ENCODE assay signal across 8 mouse cellular contexts in the genomic region with DNA sequence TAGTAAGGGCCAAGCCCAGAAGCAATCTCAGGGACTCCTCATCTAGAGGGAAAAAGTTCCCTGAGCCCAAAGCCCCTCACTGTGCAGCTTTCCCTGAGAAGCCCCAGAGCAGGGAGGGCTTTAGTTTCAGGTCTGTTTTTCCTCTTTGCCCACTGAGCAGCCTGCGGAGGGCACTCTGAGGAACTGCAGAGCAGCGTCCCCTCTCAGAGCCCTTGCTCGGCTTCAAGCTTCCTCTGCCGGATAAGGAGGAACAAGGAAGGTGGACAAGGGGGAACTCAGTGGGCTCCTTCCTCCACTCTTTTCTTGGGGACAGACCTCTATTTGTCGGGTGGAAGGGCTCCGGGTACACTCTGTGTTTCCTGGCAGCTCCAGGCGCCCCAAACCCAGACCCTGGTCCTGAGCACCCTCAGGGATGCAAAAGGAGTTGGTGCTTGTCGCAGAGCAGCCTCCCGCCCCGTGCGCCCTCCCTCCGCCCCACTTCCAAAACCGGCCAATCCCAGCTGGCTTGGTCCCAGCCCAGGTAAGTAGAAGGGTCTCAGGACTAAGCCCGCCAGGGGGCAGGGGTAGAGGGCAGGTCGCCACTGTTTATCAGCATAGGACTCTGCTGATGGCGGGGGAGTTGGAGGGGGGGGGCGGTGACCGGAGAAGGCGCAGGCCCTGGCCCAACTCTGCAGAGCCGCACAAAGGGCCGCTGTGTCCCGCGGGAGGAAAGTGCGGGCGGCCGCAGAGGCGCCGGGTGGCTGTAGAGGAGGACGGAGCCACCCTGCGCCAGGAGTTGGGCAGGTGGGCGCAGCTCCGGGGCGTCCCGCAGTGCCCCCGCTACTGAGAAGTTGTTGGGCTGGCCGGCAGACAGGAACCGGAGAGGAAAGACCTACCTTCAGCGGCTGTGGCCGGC. TPM values are rescaled to one million over a fixed set of nuclear protein-coding genes. Genes with fewer than 3 reads are reported as not detected.
A peak's percentile ranks its signal among the peaks of the same experiment; 100 is the strongest.
DNase-seq lines count a peak whose midpoint lies in the region; ATAC-seq and TF ChIP-seq lines count a peak whose summit lies in the region.

No protein-coding gene starts in this region.

- peak overlapping the region; percentile 77 for H3K4me3 ChIP-seq in forebrain, embryonic 12.5 days (replicated peaks)
- peak overlapping the region; percentile 36 for H3K4me3 ChIP-seq in intestine, postnatal 0 days (ENCODE audit: low read depth, low read length)
- H3K4me3 ChIP-seq in megakaryocyte, embryonic 14.5 days (replicated peaks): peak overlapping the region; percentile 93

- peaks cover 6% of the 10 kb centered on the region for H3K36me3 ChIP-seq in forebrain, embryonic 12.5 days (replicated peaks)
- H3K36me3 ChIP-seq in intestine, postnatal 0 days (ENCODE audit: control insufficient read depth, insufficient read depth): peaks cover 14% of the 10 kb centered on the region; the same call in 1 of the 2 replicates
- peaks cover 84% of the 10 kb centered on the region for H3K36me3 ChIP-seq in megakaryocyte, embryonic 14.5 days (replicated peaks; ENCODE audit: low read length)

- peak; percentile 67 for ATAC-seq in forebrain, embryonic 12.5 days (ENCODE audit: low FRiP score)
- ATAC-seq in intestine, postnatal 0 days: peak; percentile 12; the same call in 1 of the 2 replicates

- peaks cover 23% of the 10 kb centered on the region for H3K4me1 ChIP-seq in forebrain, embryonic 12.5 days
- peaks cover 2% of the 10 kb centered on the region for H3K4me1 ChIP-seq in intestine, postnatal 0 days (replicated peaks; ENCODE audit: control insufficient read depth, insufficient read depth, low read length)
- peaks cover 99% of the 10 kb centered on the region for H3K4me1 ChIP-seq in megakaryocyte, embryonic 14.5 days

- peak overlapping the region; percentile 96 for H3K4me2 ChIP-seq in forebrain, embryonic 12.5 days
- H3K4me2 ChIP-seq in intestine, postnatal 0 days (replicated peaks; ENCODE audit: low read depth): peak overlapping the region; percentile 77

- peak; percentile 29 for DNase-seq in layer of hippocampus, adult 11-12 months (ENCODE audit: low spot score)
- no peak for DNase-seq in layer of hippocampus, adult 9-10 months (ENCODE audit: low spot score)
- DNase-seq in brain, adult 2 months (ENCODE audit: low read depth, low spot score): peak; percentile 57
- DNase-seq in gastrocnemius, postnatal 36 days: no peak
- DNase-seq in thymus, postnatal 36 days: no peak

- peaks cover 18% of the 10 kb centered on the region for H3K27me3 ChIP-seq in forebrain, embryonic 12.5 days
- peaks cover 4% of the 10 kb centered on the region; the same call in 1 of the 2 replicates for H3K27me3 ChIP-seq in intestine, postnatal 0 days (replicated peaks; ENCODE audit: control insufficient read depth, insufficient read depth, low read length)
- H3K27me3 ChIP-seq in megakaryocyte, embryonic 14.5 days (replicated peaks): peaks cover 20% of the 10 kb centered on the region

- intact Hi-C loops in gastrocnemius, postnatal 36 days (cut with DNase I): no loop called here

- H3K27ac ChIP-seq in forebrain, embryonic 12.5 days: peak overlapping the region; percentile 84
- H3K27ac ChIP-seq in intestine, postnatal 0 days (ENCODE audit: low read depth, low read length): no peak overlapping the region

- under 1% methylated on average over 39 of the region's 39 CpGs for WGBS in forebrain, embryonic 12.5 days
- WGBS in intestine, postnatal 0 days: 8% methylated on average over 39 of the region's 39 CpGs

- peak overlapping the region; percentile 86 for H3K9ac ChIP-seq in forebrain, embryonic 12.5 days
- 0 out of 2 replicates have a peak overlapping the region, but pooled peaks have one; percentile 31 for H3K9ac ChIP-seq in intestine, postnatal 0 days (ENCODE audit: low read depth, low read length)

- no peaks in the 10 kb centered on the region for H3K9me3 ChIP-seq in forebrain, embryonic 12.5 days
- no peaks in the 10 kb centered on the region for H3K9me3 ChIP-seq in intestine, postnatal 0 days (ENCODE audit: control insufficient read depth)
- no peaks in the 10 kb centered on the region for H3K9me3 ChIP-seq in megakaryocyte, embryonic 14.5 days

- no peak for TF ChIP-seq CTCF in intestine, postnatal 0 days (IDR thresholded peaks at IDR 0.05; ENCODE audit: low read depth)

RNA-seq across cellular contexts. Expression of gene Nacc2, which starts 31.9 kb away (rescaled TPM):
- 8.4 and 11.0 TPM in 2 replicates for polyA plus RNA-seq in forebrain, embryonic 12.5 days (2016; fragmentation: Nextera tagmentation; extraction: Ambion mirVana)
- polyA plus RNA-seq in intestine, postnatal 0 days (2015; fragmentation: Nextera tagmentation; extraction: Ambion mirVana): 14.1 and 14.2 TPM in 2 replicates
- 63.1 and 124 TPM in 2 replicates for polyA plus RNA-seq in megakaryocyte, embryonic 14.5 days (2012; ENCODE audit: insufficient read depth, low replicate concordance)
- 10 to 100 TPM; 16.3 to 27.7 TPM for total RNA-seq in gastrocnemius, postnatal 36 days (2021)

Comparison
In these comparisons a context has a peak if more than half of its experiments do, and no peak if none do; other contexts are left out.
1. DNase-seq: peak in layer of hippocampus, adult 11-12 months (single experiment) and brain, adult 2 months (single experiment); none in layer of hippocampus, adult 9-10 months (single experiment), gastrocnemius, postnatal 36 days (0 of 2) and thymus, postnatal 36 days (0 of 2).
2. H3K4me3 ChIP-seq: peak in every context shown above with its lines; median percentile 93 in megakaryocyte, embryonic 14.5 days; 77 in forebrain, embryonic 12.5 days; 36 in intestine, postnatal 0 days.